Mouse (Mus musculus): ENCODE measurements around the gene Tnks2. TPM values are rescaled to one million over a fixed set of nuclear protein-coding genes. Genes with fewer than 3 reads are reported as not detected.
A peak's percentile ranks its signal among the peaks of the same experiment; 100 is the strongest.
"Not testable (repeated sequence)": the region's sequence is repeated elsewhere in the genome, so short reads cannot be mapped to it uniquely, and the experiment has no call there.

Tnks2 gene
- polyA plus RNA-seq, 1 experiment from 2014 or later, result 69.1 TPM

- H3K9ac ChIP-seq (replicated peaks; ENCODE audit: low read depth, low read length), result no peak overlapping the region; the same call in 1 of the 2 replicates
- H3K27ac ChIP-seq (ENCODE audit: low read length), result no peak overlapping the region
- WGBS, result 4% methylated on average over 22 of the region's 22 CpGs
Measured at GRCm38 (mm10) chr19:36818141-36818885, 15.7 kb upstream of the Tnks2 start.

GRCm38 (mm10) chr19:36819199-36819598 lies 14.8 kb upstream of the Tnks2 start:
- H3K27ac ChIP-seq (ENCODE audit: low read length), result no peak overlapping the region
- no peak overlapping the region for H3K4me2 ChIP-seq (replicated peaks; ENCODE audit: low read depth, low read length)
- no peak for ATAC-seq (ENCODE audit: insufficient number of reproducible peaks, insufficient read depth, low FRiP score, low read depth)
- H3K27me3 ChIP-seq (ENCODE audit: control insufficient read depth, insufficient read depth, low read length), result no peaks in the 10 kb centered on the region
- no peaks in the 10 kb centered on the region for H3K9me3 ChIP-seq (ENCODE audit: control insufficient read depth, low read depth, low read length)
- no peaks in the 10 kb centered on the region for H3K4me1 ChIP-seq (ENCODE audit: control insufficient read depth, insufficient read depth, low read length)
- WGBS, result 51% methylated on average over 5 of the region's 6 CpGs
- no peaks in the 10 kb centered on the region for H3K36me3 ChIP-seq (ENCODE audit: control insufficient read depth, insufficient read depth, low read length)
- H3K4me3 ChIP-seq (ENCODE audit: low read depth, low read length), result no peak overlapping the region
- no peak overlapping the region for H3K9ac ChIP-seq (replicated peaks; ENCODE audit: low read depth, low read length)

More at GRCm38 (mm10) chr19:36818141-36818885, 15.7 kb upstream of the Tnks2 start:
- no peaks in the 10 kb centered on the region for H3K27me3 ChIP-seq (ENCODE audit: control insufficient read depth, insufficient read depth, low read length)
- H3K4me3 ChIP-seq (ENCODE audit: low read depth, low read length), result peak overlapping the region; percentile 29
- H3K4me1 ChIP-seq (ENCODE audit: control insufficient read depth, insufficient read depth, low read length), result no peaks in the 10 kb centered on the region
- no peak for ATAC-seq (ENCODE audit: insufficient number of reproducible peaks, insufficient read depth, low FRiP score, low read depth)
- peak overlapping the region; percentile 61 for H3K4me2 ChIP-seq (replicated peaks; ENCODE audit: low read depth, low read length)
- no peaks in the 10 kb centered on the region for H3K36me3 ChIP-seq (ENCODE audit: control insufficient read depth, insufficient read depth, low read length)
- H3K9me3 ChIP-seq (ENCODE audit: control insufficient read depth, low read depth, low read length), result no peaks in the 10 kb centered on the region

GRCm38 (mm10) chr19:36820469-36820868 lies 13.6 kb upstream of the Tnks2 start:
- Histone ChIP-seq H3K4me3 (ENCODE audit: low read depth, low read length) (no peak overlapping the region), H3K27ac (ENCODE audit: low read length) (no peak overlapping the region), H3K36me3 (ENCODE audit: control insufficient read depth, insufficient read depth, low read length) (no peaks in the 10 kb centered on the region), H3K27me3 (ENCODE audit: control insufficient read depth, insufficient read depth, low read length) (no peaks in the 10 kb centered on the region), H3K9me3 (ENCODE audit: control insufficient read depth, low read depth, low read length) (no peaks in the 10 kb centered on the region), H3K4me1 (ENCODE audit: control insufficient read depth, insufficient read depth, low read length) (no peaks in the 10 kb centered on the region), H3K4me2 (replicated peaks; ENCODE audit: low read depth, low read length) (no peak overlapping the region), H3K9ac (replicated peaks; ENCODE audit: low read depth, low read length) (no peak overlapping the region)
- no peak for ATAC-seq (ENCODE audit: insufficient number of reproducible peaks, insufficient read depth, low FRiP score, low read depth)
- 84% methylated on average over 4 of the region's 4 CpGs for WGBS

DNA sequence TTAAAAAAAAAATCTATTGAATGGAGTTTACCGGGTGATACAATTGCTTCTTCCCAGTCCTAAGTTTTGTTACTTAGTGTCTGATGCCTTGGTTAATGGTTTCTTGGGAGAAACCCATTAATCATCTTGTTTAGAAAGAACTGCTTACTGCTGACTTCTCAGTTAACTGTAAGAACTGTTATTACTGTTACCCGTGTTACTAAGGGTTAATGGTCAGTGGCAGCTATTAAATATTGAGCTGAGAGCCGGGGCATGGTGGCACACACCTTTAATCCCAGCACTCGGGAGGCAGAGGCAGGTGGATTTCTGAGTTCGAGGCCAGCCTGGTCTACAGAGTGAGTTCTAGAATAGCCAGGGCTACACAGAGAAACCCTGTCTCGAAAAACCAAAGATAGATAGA lies 12.7 kb upstream of the Tnks2 start:
- 54% methylated on average over 6 of the region's 6 CpGs for WGBS
- not testable (repeated sequence) for H3K4me1 ChIP-seq (ENCODE audit: control insufficient read depth, insufficient read depth, low read length)

DNA sequence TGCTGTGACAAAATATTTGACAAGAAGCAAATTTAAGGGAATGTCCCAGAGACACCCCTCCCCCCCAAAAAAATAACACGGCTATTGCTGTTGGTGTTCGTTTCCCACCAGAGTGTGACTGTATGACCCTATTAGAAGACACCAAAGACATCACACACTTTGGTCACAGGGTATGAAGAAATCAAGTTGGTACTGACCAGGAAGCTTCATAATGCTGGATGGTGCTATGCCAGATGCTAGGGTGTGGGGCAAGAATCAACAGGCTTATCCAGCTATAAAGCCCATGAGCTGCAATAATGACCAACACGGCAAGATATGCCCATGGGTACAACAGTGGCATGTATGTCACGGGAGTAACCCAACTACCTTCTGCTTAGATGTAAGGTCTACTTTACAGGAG lies 11.3 kb upstream of the Tnks2 start:
- WGBS, result 97% methylated on average over 4 of the region's 4 CpGs

More for the DNA sequence above, 12.7 kb upstream of the Tnks2 start:
- H3K9ac ChIP-seq (replicated peaks; ENCODE audit: low read depth, low read length); H3K27ac ChIP-seq (ENCODE audit: low read length); H3K4me2 ChIP-seq (replicated peaks; ENCODE audit: low read depth, low read length); H3K27me3 ChIP-seq (ENCODE audit: control insufficient read depth, insufficient read depth, low read length); ATAC-seq (ENCODE audit: insufficient number of reproducible peaks, insufficient read depth, low FRiP score, low read depth); H3K36me3 ChIP-seq (ENCODE audit: control insufficient read depth, insufficient read depth, low read length); H3K9me3 ChIP-seq (ENCODE audit: control insufficient read depth, low read depth, low read length); H3K4me3 ChIP-seq (ENCODE audit: low read depth, low read length): not testable (repeated sequence)

DNA sequence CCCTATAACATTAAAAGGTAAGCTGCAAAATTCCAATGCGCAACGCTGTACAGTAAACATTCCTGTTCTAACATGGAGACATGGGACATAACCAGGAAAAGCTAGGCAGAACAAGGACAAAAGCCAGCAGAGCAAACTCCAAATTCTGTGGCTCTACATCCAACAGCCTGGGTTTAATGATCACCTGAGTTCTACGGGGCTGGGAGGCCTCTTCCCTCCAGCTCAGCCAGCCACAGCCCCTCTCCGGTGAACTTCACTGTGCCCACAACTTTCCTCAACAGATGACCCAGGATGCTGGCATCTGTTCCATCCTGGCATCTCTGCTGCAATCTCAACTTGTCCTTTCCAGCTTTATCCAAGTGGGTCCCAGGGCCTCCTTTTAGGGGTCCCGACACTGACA lies 6.4 kb upstream of the Tnks2 start:
- H3K9ac ChIP-seq (replicated peaks; ENCODE audit: low read depth, low read length), result no peak overlapping the region
- H3K4me3 ChIP-seq (ENCODE audit: low read depth, low read length), result no peak overlapping the region
- no peaks in the 10 kb centered on the region for H3K4me1 ChIP-seq (ENCODE audit: control insufficient read depth, insufficient read depth, low read length)
- no peaks in the 10 kb centered on the region for H3K9me3 ChIP-seq (ENCODE audit: control insufficient read depth, low read depth, low read length)
- WGBS, result 93% methylated on average over 5 of the region's 5 CpGs
- no peaks in the 10 kb centered on the region for H3K27me3 ChIP-seq (ENCODE audit: control insufficient read depth, insufficient read depth, low read length)
- ATAC-seq (ENCODE audit: insufficient number of reproducible peaks, insufficient read depth, low FRiP score, low read depth), result no peak
- no peak overlapping the region for H3K4me2 ChIP-seq (replicated peaks; ENCODE audit: low read depth, low read length)
- H3K27ac ChIP-seq (ENCODE audit: low read length), result no peak overlapping the region
- H3K36me3 ChIP-seq (ENCODE audit: control insufficient read depth, insufficient read depth, low read length), result no peaks in the 10 kb centered on the region

More for the DNA sequence above, 11.3 kb upstream of the Tnks2 start:
- Histone ChIP-seq H3K27ac (ENCODE audit: low read length) (no peak overlapping the region), H3K4me2 (replicated peaks; ENCODE audit: low read depth, low read length) (no peak overlapping the region), H3K9ac (replicated peaks; ENCODE audit: low read depth, low read length) (no peak overlapping the region), H3K4me1 (ENCODE audit: control insufficient read depth, insufficient read depth, low read length) (no peaks in the 10 kb centered on the region), H3K4me3 (ENCODE audit: low read depth, low read length) (no peak overlapping the region), H3K36me3 (ENCODE audit: control insufficient read depth, insufficient read depth, low read length) (no peaks in the 10 kb centered on the region), H3K27me3 (ENCODE audit: control insufficient read depth, insufficient read depth, low read length) (no peaks in the 10 kb centered on the region), H3K9me3 (ENCODE audit: control insufficient read depth, low read depth, low read length) (no peaks in the 10 kb centered on the region)
- ATAC-seq (ENCODE audit: insufficient number of reproducible peaks, insufficient read depth, low FRiP score, low read depth), result no peak

DNA sequence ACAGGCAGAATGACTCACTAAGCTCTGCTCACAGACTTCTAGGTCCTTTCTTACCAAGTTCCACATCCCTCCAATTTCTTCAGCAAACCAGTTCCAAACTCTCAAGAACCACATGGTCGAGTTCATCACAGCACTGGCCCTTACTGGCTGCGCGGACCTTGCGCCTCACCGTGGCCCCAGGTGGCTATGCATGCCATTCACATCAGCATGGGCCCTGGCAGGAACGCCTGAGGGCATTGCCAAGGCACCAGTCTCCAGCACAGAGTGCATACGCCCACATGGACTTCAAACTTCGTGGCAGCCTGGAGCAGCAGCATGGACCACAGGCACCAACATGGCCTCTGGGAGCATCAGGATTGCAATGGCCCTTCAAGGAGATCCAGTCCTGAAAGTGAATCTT lies 5.7 kb upstream of the Tnks2 start:
- H3K9me3 ChIP-seq (ENCODE audit: control insufficient read depth, low read depth, low read length), result no peaks in the 10 kb centered on the region
- H3K4me3 ChIP-seq (ENCODE audit: low read depth, low read length), result no peak overlapping the region
- no peaks in the 10 kb centered on the region for H3K36me3 ChIP-seq (ENCODE audit: control insufficient read depth, insufficient read depth, low read length)
- no peak overlapping the region for H3K4me2 ChIP-seq (replicated peaks; ENCODE audit: low read depth, low read length)
- H3K27ac ChIP-seq (ENCODE audit: low read length), result no peak overlapping the region
- no peaks in the 10 kb centered on the region for H3K4me1 ChIP-seq (ENCODE audit: control insufficient read depth, insufficient read depth, low read length)
- H3K27me3 ChIP-seq (ENCODE audit: control insufficient read depth, insufficient read depth, low read length), result no peaks in the 10 kb centered on the region
- no peak overlapping the region for H3K9ac ChIP-seq (replicated peaks; ENCODE audit: low read depth, low read length)
- 65% methylated on average over 8 of the region's 8 CpGs for WGBS
- no peak for ATAC-seq (ENCODE audit: insufficient number of reproducible peaks, insufficient read depth, low FRiP score, low read depth)

- H3K4me3 ChIP-seq (ENCODE audit: low read depth, low read length), result peak overlapping the region; percentile 57
- H3K27ac ChIP-seq (ENCODE audit: low read length), result peak overlapping the region; percentile 99
- 5% methylated on average over 19 of the region's 19 CpGs for WGBS
- peak overlapping the region; percentile 100 for H3K9ac ChIP-seq (replicated peaks; ENCODE audit: low read depth, low read length)
- peak overlapping the region; percentile 61 for H3K4me2 ChIP-seq (replicated peaks; ENCODE audit: low read depth, low read length)
- peak; percentile 70; the same call in 1 of the 2 replicates for ATAC-seq (ENCODE audit: insufficient number of reproducible peaks, insufficient read depth, low FRiP score, low read depth)
- H3K9me3 ChIP-seq (ENCODE audit: control insufficient read depth, low read depth, low read length), result no peaks in the 10 kb centered on the region
- H3K27me3 ChIP-seq (ENCODE audit: control insufficient read depth, insufficient read depth, low read length), result no peaks in the 10 kb centered on the region
- H3K4me1 ChIP-seq (ENCODE audit: control insufficient read depth, insufficient read depth, low read length), result peaks cover 5% of the 10 kb centered on the region
- peaks cover 2% of the 10 kb centered on the region; the same call in 1 of the 2 replicates for H3K36me3 ChIP-seq (ENCODE audit: control insufficient read depth, insufficient read depth, low read length)
Measured at GRCm38 (mm10) chr19:36832951-36833787, 863 bp upstream of the Tnks2 start.

Data from stomach, embryonic 14.5 days (tissue).